Mouse (Mus musculus): ENCODE measurements around the gene Arfgap2. TPM values are rescaled to one million over a fixed set of nuclear protein-coding genes. Genes with fewer than 3 reads are reported as not detected.

The Arfgap2 gene
- polyA plus RNA-seq, 1 experiment from 2014 or later, result 63.3 TPM

DNA sequence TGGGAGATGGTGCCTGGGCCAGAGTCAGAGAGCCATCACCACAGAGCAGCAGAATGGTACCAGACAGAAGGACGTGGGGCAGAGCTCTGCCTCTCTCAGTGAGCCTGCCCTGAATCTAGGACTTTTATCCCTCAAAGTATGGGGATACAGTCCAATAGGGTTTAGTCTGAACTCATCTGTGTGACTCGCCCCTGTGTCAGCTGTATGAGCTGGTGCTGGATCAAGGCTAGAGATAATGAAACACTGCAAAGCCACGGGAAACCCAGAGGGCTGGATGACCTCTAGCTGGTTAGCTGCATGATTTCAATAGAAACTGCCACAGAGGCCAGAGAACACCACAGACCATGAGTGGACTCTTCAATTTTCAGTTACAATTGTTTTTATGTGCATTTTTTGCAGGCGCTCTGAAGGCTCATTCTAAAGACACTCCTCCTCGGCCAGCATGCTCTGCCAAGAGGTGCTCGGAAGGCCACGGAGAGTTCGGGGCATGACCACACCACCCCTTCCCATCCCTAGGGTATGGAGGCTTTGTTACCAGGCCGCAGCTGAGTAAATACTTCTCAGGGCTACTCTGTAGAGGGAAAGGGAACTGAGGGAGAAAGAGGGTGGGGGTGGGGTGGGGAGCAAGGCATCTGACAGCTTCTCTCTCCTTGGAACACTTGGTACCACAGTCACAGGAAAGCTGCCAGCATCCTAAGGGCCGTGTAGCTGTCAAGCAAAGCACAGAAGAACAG, 48.0 kb downstream of the Arfgap2 start:
- 59% methylated on average over 10 of the region's 10 CpGs for WGBS
- H3K4me2 ChIP-seq, result no peak overlapping the region
- no peak for ATAC-seq (ENCODE audit: extremely low read depth, insufficient number of reproducible peaks, low FRiP score, low TSS enrichment)
- H3K27me3 ChIP-seq (replicated peaks), result no peaks in the 10 kb centered on the region
- no peak overlapping the region for H3K27ac ChIP-seq (replicated peaks)
- no peak overlapping the region for H3K9ac ChIP-seq
- no peaks in the 10 kb centered on the region for H3K9me3 ChIP-seq
- peaks cover 14% of the 10 kb centered on the region for H3K4me1 ChIP-seq
- peaks cover 5% of the 10 kb centered on the region; the same call in 1 of the 2 replicates for H3K36me3 ChIP-seq
- H3K4me3 ChIP-seq, result no peak overlapping the region

DNA sequence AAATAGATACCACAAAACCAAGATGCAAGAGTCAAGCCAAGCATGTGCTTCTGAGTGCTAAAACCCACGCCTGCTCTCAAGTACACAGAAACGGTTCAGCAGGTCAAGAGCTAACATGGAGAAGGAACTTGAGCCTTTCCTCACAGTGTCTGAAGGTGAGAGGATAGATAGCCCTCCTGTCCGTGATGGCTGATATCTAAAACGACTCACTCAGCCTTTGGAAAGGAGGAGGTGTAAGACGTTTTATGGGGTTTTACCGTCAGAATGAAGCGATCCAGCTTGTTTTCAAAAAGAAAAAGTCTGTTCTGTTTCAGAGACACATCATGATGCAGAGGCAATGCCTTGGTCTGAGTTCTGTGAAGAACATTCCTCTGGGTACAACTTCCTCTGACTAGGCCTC, 49.4 kb downstream of the Arfgap2 start:
- Histone ChIP-seq H3K9ac (no peak overlapping the region), H3K4me3 (no peak overlapping the region), H3K27ac (replicated peaks) (no peak overlapping the region), H3K36me3 (peaks cover 5% of the 10 kb centered on the region; the same call in 1 of the 2 replicates), H3K27me3 (replicated peaks) (no peaks in the 10 kb centered on the region), H3K9me3 (no peaks in the 10 kb centered on the region), H3K4me1 (peaks cover 8% of the 10 kb centered on the region), H3K4me2 (no peak overlapping the region)
- WGBS, result 61% methylated on average over 7 of the region's 7 CpGs
- no peak for ATAC-seq (ENCODE audit: extremely low read depth, insufficient number of reproducible peaks, low FRiP score, low TSS enrichment)

GRCm38 (mm10) chr2:91320559-91321529, 56.1 kb downstream of the Arfgap2 start:
- Histone ChIP-seq H3K36me3 (peaks cover 5% of the 10 kb centered on the region; the same call in 1 of the 2 replicates), H3K9ac (no peak overlapping the region), H3K4me3 (no peak overlapping the region), H3K4me1 (no peaks in the 10 kb centered on the region; the same call in 1 of the 2 replicates), H3K4me2 (no peak overlapping the region), H3K27me3 (replicated peaks) (no peaks in the 10 kb centered on the region), H3K27ac (replicated peaks) (no peak overlapping the region), H3K9me3 (no peaks in the 10 kb centered on the region)
- 64% methylated on average over 10 of the region's 10 CpGs for WGBS
- ATAC-seq (ENCODE audit: extremely low read depth, insufficient number of reproducible peaks, low FRiP score, low TSS enrichment), result no peak

GRCm38 (mm10) chr2:91321923-91322322, 57.1 kb downstream of the Arfgap2 start:
- H3K4me1 ChIP-seq, result no peaks in the 10 kb centered on the region; the same call in 1 of the 2 replicates
- no peak overlapping the region for H3K4me3 ChIP-seq
- no peak overlapping the region for H3K4me2 ChIP-seq
- 80% methylated on average over 2 of the region's 2 CpGs for WGBS
- no peaks in the 10 kb centered on the region for H3K9me3 ChIP-seq
- H3K36me3 ChIP-seq, result peaks cover under 1% of the 10 kb centered on the region; the same call in 1 of the 2 replicates
- no peak for ATAC-seq (ENCODE audit: extremely low read depth, insufficient number of reproducible peaks, low FRiP score, low TSS enrichment)
- no peak overlapping the region for H3K9ac ChIP-seq
- no peak overlapping the region for H3K27ac ChIP-seq (replicated peaks)
- H3K27me3 ChIP-seq (replicated peaks), result no peaks in the 10 kb centered on the region

DNA sequence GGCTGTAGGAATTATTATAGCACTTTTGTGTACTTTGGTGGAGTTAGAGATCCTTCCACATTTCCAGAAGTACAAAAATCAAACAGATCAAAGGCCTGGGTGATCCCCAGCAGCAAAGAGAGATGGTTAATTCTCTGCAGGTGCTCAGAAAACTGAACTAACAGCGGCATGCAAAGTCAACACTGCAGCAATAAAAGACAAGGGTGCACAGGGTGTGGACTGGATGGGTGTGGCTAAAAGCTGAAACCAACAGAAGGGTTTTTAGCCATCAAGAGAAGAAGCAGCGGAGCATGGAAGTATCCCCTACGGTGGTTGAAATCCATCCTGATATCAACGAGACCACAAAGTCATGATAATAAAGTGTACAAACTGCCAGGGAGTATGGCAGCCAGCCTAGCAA, 57.7 kb downstream of the Arfgap2 start:
- Histone ChIP-seq H3K27me3 (replicated peaks) (no peaks in the 10 kb centered on the region), H3K4me2 (no peak overlapping the region), H3K4me1 (no peaks in the 10 kb centered on the region; the same call in 1 of the 2 replicates), H3K4me3 (no peak overlapping the region), H3K27ac (replicated peaks) (no peak overlapping the region), H3K9ac (no peak overlapping the region), H3K36me3 (no peaks in the 10 kb centered on the region), H3K9me3 (no peaks in the 10 kb centered on the region)
- ATAC-seq (ENCODE audit: extremely low read depth, insufficient number of reproducible peaks, low FRiP score, low TSS enrichment), result no peak
- 76% methylated on average over 4 of the region's 4 CpGs for WGBS

GRCm38 (mm10) chr2:91324346-91324745, 59.6 kb downstream of the Arfgap2 start:
- WGBS, result 69% methylated on average over 1 of the region's 1 CpGs
- H3K27ac ChIP-seq (replicated peaks), result no peak overlapping the region

DNA sequence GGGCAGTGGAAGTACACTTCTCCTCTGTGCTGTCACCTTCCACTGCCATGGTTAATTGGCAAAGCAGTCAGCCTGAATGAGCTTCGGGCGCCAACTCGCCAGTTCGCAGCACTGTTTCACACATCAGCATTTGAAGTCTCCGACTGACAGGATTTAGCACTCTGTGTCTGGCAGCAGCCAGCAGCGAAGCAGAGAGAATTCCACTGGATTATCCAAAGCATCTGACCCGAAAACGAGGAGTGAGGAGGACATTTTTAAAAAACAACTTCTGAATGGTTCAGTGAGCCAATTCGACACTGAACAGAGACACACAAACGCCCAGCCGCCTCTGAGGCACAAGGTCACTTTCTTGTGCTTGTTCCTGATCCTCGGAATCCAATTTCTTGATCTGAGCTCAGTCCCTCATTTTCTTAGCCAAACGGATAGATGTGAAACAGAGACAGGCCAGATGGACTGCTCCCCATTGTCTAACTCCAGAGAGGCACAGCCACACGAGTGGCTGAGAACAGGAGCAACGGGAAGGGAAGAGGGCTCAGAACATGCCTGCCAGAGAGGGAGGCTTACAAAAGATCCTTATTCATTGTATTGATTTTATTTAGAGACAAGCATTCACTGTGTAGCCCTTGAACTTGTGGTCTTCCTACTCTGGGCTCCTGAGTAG, 60.1 kb downstream of the Arfgap2 start:
- ATAC-seq (ENCODE audit: extremely low read depth, insufficient number of reproducible peaks, low FRiP score, low TSS enrichment), result no peak
- H3K4me1 ChIP-seq, result no peaks in the 10 kb centered on the region; the same call in 1 of the 2 replicates
- H3K9me3 ChIP-seq, result no peaks in the 10 kb centered on the region
- no peak overlapping the region for H3K4me2 ChIP-seq
- no peaks in the 10 kb centered on the region for H3K36me3 ChIP-seq
- H3K27ac ChIP-seq (replicated peaks), result no peak overlapping the region
- no peak overlapping the region for H3K9ac ChIP-seq
- 51% methylated on average over 15 of the region's 15 CpGs for WGBS
- no peaks in the 10 kb centered on the region for H3K27me3 ChIP-seq (replicated peaks)
- H3K4me3 ChIP-seq, result no peak overlapping the region

More at GRCm38 (mm10) chr2:91324346-91324745, 59.6 kb downstream of the Arfgap2 start:
- H3K36me3 ChIP-seq, result no peaks in the 10 kb centered on the region
- H3K4me1 ChIP-seq, result no peaks in the 10 kb centered on the region; the same call in 1 of the 2 replicates
- H3K4me3 ChIP-seq, result no peak overlapping the region
- no peak overlapping the region for H3K4me2 ChIP-seq
- no peak overlapping the region for H3K9ac ChIP-seq
- no peak for ATAC-seq (ENCODE audit: extremely low read depth, insufficient number of reproducible peaks, low FRiP score, low TSS enrichment)
- no peaks in the 10 kb centered on the region for H3K27me3 ChIP-seq (replicated peaks)
- H3K9me3 ChIP-seq, result no peaks in the 10 kb centered on the region

Other genes starting within 250 kb of the Arfgap2 start
- 21.2 and 25.8 TPM in 2 replicates for gene Rapsn, start 229.4 kb upstream of the Arfgap2 start, polyA plus RNA-seq (2015; fragmentation: Nextera tagmentation; extraction: Ambion mirVana)
- gene Psmc3, start 211.0 kb upstream of the Arfgap2 start, polyA plus RNA-seq (2015; fragmentation: Nextera tagmentation; extraction: Ambion mirVana), result 226 and 239 TPM in 2 replicates
- gene Slc39a13, start 194.6 kb upstream of the Arfgap2 start, polyA plus RNA-seq (2015; fragmentation: Nextera tagmentation; extraction: Ambion mirVana), result 45.0 and 55.5 TPM in 2 replicates
- 3.5 and 3.9 TPM in 2 replicates for gene Spi1, start 182.6 kb upstream of the Arfgap2 start, polyA plus RNA-seq (2015; fragmentation: Nextera tagmentation; extraction: Ambion mirVana)
- 806 and 882 TPM in 2 replicates for gene Mybpc3, start 146.8 kb upstream of the Arfgap2 start, polyA plus RNA-seq (2015; fragmentation: Nextera tagmentation; extraction: Ambion mirVana)
- gene Madd, start 81.1 kb upstream of the Arfgap2 start, polyA plus RNA-seq (2015; fragmentation: Nextera tagmentation; extraction: Ambion mirVana), result 5.1 and 5.9 TPM in 2 replicates
- gene Nr1h3, start 62.1 kb upstream of the Arfgap2 start, polyA plus RNA-seq (2015; fragmentation: Nextera tagmentation; extraction: Ambion mirVana), result 1.9 and 2.7 TPM in 2 replicates
- 17.1 and 19.3 TPM in 2 replicates for gene Acp2, start 62.1 kb upstream of the Arfgap2 start, polyA plus RNA-seq (2015; fragmentation: Nextera tagmentation; extraction: Ambion mirVana)
- 7.1 and 7.4 TPM in 2 replicates for gene Ddb2, start 28.0 kb upstream of the Arfgap2 start, polyA plus RNA-seq (2015; fragmentation: Nextera tagmentation; extraction: Ambion mirVana)
- gene Pacsin3, start 9.0 kb upstream of the Arfgap2 start, polyA plus RNA-seq (2015; fragmentation: Nextera tagmentation; extraction: Ambion mirVana), result 35.4 and 38.2 TPM in 2 replicates
- 36.3 and 38.9 TPM in 2 replicates for gene 1110051M20Rik, start 179.7 kb downstream of the Arfgap2 start, polyA plus RNA-seq (2015; fragmentation: Nextera tagmentation; extraction: Ambion mirVana)
- gene Lrp4, start 192.5 kb downstream of the Arfgap2 start, polyA plus RNA-seq (2015; fragmentation: Nextera tagmentation; extraction: Ambion mirVana), result 3.2 and 3.8 TPM in 2 replicates

Measured in heart, embryonic 13.5 days (tissue).